Mouse (Mus musculus) midbrain, embryonic 16.5 days (tissue): Measurements from ENCODE around the gene Tmx2. TPM values are rescaled to one million over a fixed set of nuclear protein-coding genes. Genes with fewer than 3 reads are reported as not detected.
A peak's percentile ranks its signal among the peaks of the same experiment; 100 is the strongest.
"Not testable (repeated sequence)": the region's sequence is repeated elsewhere in the genome, so short reads cannot be mapped to it uniquely, and the experiment has no call there.

ENCODE experiments used
- ATAC-seq: fragments of 200-750 bp; cut with Nextera tagmentation; 2 replicates; pipeline ENCODE4 v1.8.0; 2017; ENCODE audit warnings: moderate TSS enrichment
- H3K27ac ChIP-seq: fragments of 300-500 bp; sonication (generic); 2 replicates; pipeline ENCODE4 v1.5.1; 2014; ENCODE audit warnings: mild to moderate bottlenecking, low read length, mixed read lengths
- H3K27me3 ChIP-seq: fragments of 300-500 bp; sonication (generic); 2 replicates; pipeline ENCODE4 v1.6.1; 2014; ENCODE audit warnings: low read depth, low read length, mixed read lengths; ENCODE audit not compliant: control insufficient read depth, insufficient read depth
- H3K36me3 ChIP-seq: fragments of 300-500 bp; sonication (generic); 2 replicates; pipeline ENCODE4 v1.6.1; 2014; ENCODE audit warnings: mild to moderate bottlenecking, low read length, moderate library complexity, mixed read lengths; ENCODE audit not compliant: control insufficient read depth, insufficient read depth
- H3K4me1 ChIP-seq: fragments of 300-500 bp; sonication (generic); 2 replicates; pipeline ENCODE4 v1.6.1; 2014; ENCODE audit warnings: mild to moderate bottlenecking, low read length, mixed read lengths; ENCODE audit not compliant: control insufficient read depth, insufficient read depth
- H3K4me2 ChIP-seq: fragments of 300-500 bp; sonication (generic); 2 replicates; pipeline ENCODE4 v1.6.1; 2014; ENCODE audit warnings: mild to moderate bottlenecking, low read length, mixed read lengths
- H3K4me3 ChIP-seq: fragments of 300-500 bp; sonication (generic); 2 replicates; pipeline ENCODE4 v1.5.1; 2014; ENCODE audit warnings: low read depth, mild to moderate bottlenecking, low read length, moderate library complexity, mixed read lengths
- H3K9ac ChIP-seq: fragments of 300-500 bp; sonication (generic); 2 replicates; pipeline ENCODE4 v1.6.1; 2014; ENCODE audit warnings: low read depth, low read length, mixed read lengths
- H3K9me3 ChIP-seq: fragments of 300-500 bp; sonication (generic); replicated peaks from 2 replicates; pipeline ENCODE4 v1.6.1; 2014; ENCODE audit warnings: mild to moderate bottlenecking, low read length, mixed read lengths; ENCODE audit not compliant: control insufficient read depth, poor library complexity, severe bottlenecking
- WGBS: fragments of 180-500 bp; shearing (Covaris S2); extraction: QIAGEN DNeasy Blood & Tissue Kit; methylation state at CpG from one replicate; pipeline ENCODE4 v1.1.7; 2014; 5-methylcytosine and 5-hydroxymethylcytosine counted together
- polyA plus RNA-seq: library from polyadenylated mRNA; unstranded; fragments of >200 nt; fragmentation: Nextera tagmentation; extraction: Ambion mirVana; gene quantifications from 2 replicates; pipeline ENCODE4 v1.2.1, GENCODE M21; 2015

The Tmx2 gene
- polyA plus RNA-seq, result 298 and 301 TPM in 2 replicates

GRCm38 (mm10) chr2:84679016-84679415, at the start of gene Tmx2:
Gene Tmx2, minus strand, starts transcription at chr2:84679140.
- peak within 1 kb of the TSS; percentile 65 for H3K4me2 ChIP-seq
- WGBS, result 18% methylated on average over 8 of the region's 8 CpGs
- H3K4me1 ChIP-seq, result peaks cover 21% of the 10 kb centered on the region
- no peaks in the 10 kb centered on the region for H3K27me3 ChIP-seq
- no peaks in the 10 kb centered on the region; the same call in 1 of the 2 replicates for H3K36me3 ChIP-seq
- peak within 1 kb of the TSS; percentile 83 for H3K9ac ChIP-seq
- peak within 1 kb of the TSS; percentile 75 for H3K27ac ChIP-seq
- H3K9me3 ChIP-seq, result no peaks in the 10 kb centered on the region
- no peak for ATAC-seq
- peak within 1 kb of the TSS; percentile 98 for H3K4me3 ChIP-seq

GRCm38 (mm10) chr2:84728191-84728590, 49.3 kb upstream of the Tmx2 start:
- not testable (repeated sequence) for H3K9ac ChIP-seq, H3K4me2 ChIP-seq, H3K4me3 ChIP-seq, H3K27ac ChIP-seq, H3K9me3 ChIP-seq, H3K27me3 ChIP-seq, H3K36me3 ChIP-seq, ATAC-seq
- H3K4me1 ChIP-seq, result peaks cover 31% of the 10 kb centered on the region
- WGBS, result 89% methylated on average over 5 of the region's 5 CpGs

GRCm38 (mm10) chr2:84727172-84727858, 48.4 kb upstream of the Tmx2 start, which contains the start of gene Clp1:
Gene Clp1, minus strand, starts transcription at chr2:84727350.
- H3K27ac ChIP-seq, result peak within 1 kb of the TSS; percentile 82
- H3K36me3 ChIP-seq, result peaks cover 8% of the 10 kb centered on the region
- peak within 1 kb of the TSS; percentile 59 for H3K4me3 ChIP-seq
- peaks cover 28% of the 10 kb centered on the region for H3K4me1 ChIP-seq
- H3K9me3 ChIP-seq, result no peaks in the 10 kb centered on the region
- peak; percentile 96 for ATAC-seq
- H3K27me3 ChIP-seq, result no peaks in the 10 kb centered on the region
- peak within 1 kb of the TSS; percentile 83 for H3K4me2 ChIP-seq
- WGBS, result under 1% methylated on average over 39 of the region's 39 CpGs
- H3K9ac ChIP-seq, result peak within 1 kb of the TSS; percentile 65

GRCm38 (mm10) chr2:84726716-84727115, 47.8 kb upstream of the Tmx2 start:
- peak; percentile 7 for ATAC-seq
- H3K9ac ChIP-seq, result peak overlapping the region; percentile 65
- H3K27me3 ChIP-seq, result no peaks in the 10 kb centered on the region
- H3K4me3 ChIP-seq, result peak overlapping the region; percentile 59
- peaks cover 28% of the 10 kb centered on the region for H3K4me1 ChIP-seq
- H3K27ac ChIP-seq, result peak overlapping the region; percentile 6; the same call in 1 of the 2 replicates
- H3K36me3 ChIP-seq, result peaks cover 8% of the 10 kb centered on the region
- H3K9me3 ChIP-seq, result no peaks in the 10 kb centered on the region
- 3% methylated on average over 9 of the region's 9 CpGs for WGBS
- H3K4me2 ChIP-seq, result peak overlapping the region; percentile 83

- H3K9ac ChIP-seq, result no peak overlapping the region
- no peak overlapping the region for H3K4me2 ChIP-seq
- no peak for ATAC-seq
- H3K36me3 ChIP-seq, result peaks cover 11% of the 10 kb centered on the region
- H3K27ac ChIP-seq, result no peak overlapping the region
- no peaks in the 10 kb centered on the region for H3K27me3 ChIP-seq
- no peak overlapping the region for H3K4me3 ChIP-seq
- peaks cover 30% of the 10 kb centered on the region for H3K4me1 ChIP-seq
- 94% methylated on average over 10 of the region's 10 CpGs for WGBS
- no peaks in the 10 kb centered on the region for H3K9me3 ChIP-seq
These were observed 46.8 kb upstream of the Tmx2 start for GRCm38 (mm10) chr2:84725770-84726169.

GRCm38 (mm10) chr2:84723856-84724255, 44.9 kb upstream of the Tmx2 start:
- H3K9me3 ChIP-seq, result no peaks in the 10 kb centered on the region
- H3K27ac ChIP-seq, result no peak overlapping the region
- H3K4me1 ChIP-seq, result peaks cover 30% of the 10 kb centered on the region
- 96% methylated on average over 14 of the region's 14 CpGs for WGBS
- no peak for ATAC-seq
- no peaks in the 10 kb centered on the region for H3K27me3 ChIP-seq
- peaks cover 11% of the 10 kb centered on the region for H3K36me3 ChIP-seq
- H3K9ac ChIP-seq, result no peak overlapping the region
- no peak overlapping the region for H3K4me3 ChIP-seq
- no peak overlapping the region for H3K4me2 ChIP-seq

- H3K4me1 ChIP-seq, result peaks cover 25% of the 10 kb centered on the region
- no peak overlapping the region for H3K9ac ChIP-seq
- H3K27ac ChIP-seq, result no peak overlapping the region
- no peaks in the 10 kb centered on the region for H3K9me3 ChIP-seq
- ATAC-seq, result no peak
- no peak overlapping the region for H3K4me2 ChIP-seq
- peaks cover 11% of the 10 kb centered on the region for H3K36me3 ChIP-seq
- H3K27me3 ChIP-seq, result no peaks in the 10 kb centered on the region
- 86% methylated on average over 3 of the region's 3 CpGs for WGBS
- no peak overlapping the region for H3K4me3 ChIP-seq
These were observed 42.2 kb upstream of the Tmx2 start for GRCm38 (mm10) chr2:84721182-84721581.

- 98% methylated on average over 2 of the region's 2 CpGs for WGBS
- Histone ChIP-seq H3K4me1 (peaks cover 20% of the 10 kb centered on the region), H3K9ac (no peak overlapping the region), H3K9me3 (no peaks in the 10 kb centered on the region), H3K4me2 (no peak overlapping the region), H3K36me3 (peaks cover 11% of the 10 kb centered on the region), H3K4me3 (no peak overlapping the region), H3K27me3 (no peaks in the 10 kb centered on the region), H3K27ac (no peak overlapping the region)
- ATAC-seq, result no peak
These were observed 41.8 kb upstream of the Tmx2 start for GRCm38 (mm10) chr2:84720718-84721117.

GRCm38 (mm10) chr2:84717357-84717756, 38.4 kb upstream of the Tmx2 start:
- Histone ChIP-seq H3K27me3 (no peaks in the 10 kb centered on the region), H3K4me3 (no peak overlapping the region), H3K4me2 (no peak overlapping the region), H3K36me3 (0 out of 2 replicates have a peak, but pooled peaks cover 3% of the 10 kb centered on the region), H3K9ac (no peak overlapping the region), H3K9me3 (no peaks in the 10 kb centered on the region), H3K4me1 (peaks cover 18% of the 10 kb centered on the region), H3K27ac (no peak overlapping the region)
- WGBS, result 96% methylated on average over 4 of the region's 4 CpGs
- ATAC-seq, result no peak
